Mouse (Mus musculus): Measurements from ENCODE around the gene Lrmda.

DNA sequence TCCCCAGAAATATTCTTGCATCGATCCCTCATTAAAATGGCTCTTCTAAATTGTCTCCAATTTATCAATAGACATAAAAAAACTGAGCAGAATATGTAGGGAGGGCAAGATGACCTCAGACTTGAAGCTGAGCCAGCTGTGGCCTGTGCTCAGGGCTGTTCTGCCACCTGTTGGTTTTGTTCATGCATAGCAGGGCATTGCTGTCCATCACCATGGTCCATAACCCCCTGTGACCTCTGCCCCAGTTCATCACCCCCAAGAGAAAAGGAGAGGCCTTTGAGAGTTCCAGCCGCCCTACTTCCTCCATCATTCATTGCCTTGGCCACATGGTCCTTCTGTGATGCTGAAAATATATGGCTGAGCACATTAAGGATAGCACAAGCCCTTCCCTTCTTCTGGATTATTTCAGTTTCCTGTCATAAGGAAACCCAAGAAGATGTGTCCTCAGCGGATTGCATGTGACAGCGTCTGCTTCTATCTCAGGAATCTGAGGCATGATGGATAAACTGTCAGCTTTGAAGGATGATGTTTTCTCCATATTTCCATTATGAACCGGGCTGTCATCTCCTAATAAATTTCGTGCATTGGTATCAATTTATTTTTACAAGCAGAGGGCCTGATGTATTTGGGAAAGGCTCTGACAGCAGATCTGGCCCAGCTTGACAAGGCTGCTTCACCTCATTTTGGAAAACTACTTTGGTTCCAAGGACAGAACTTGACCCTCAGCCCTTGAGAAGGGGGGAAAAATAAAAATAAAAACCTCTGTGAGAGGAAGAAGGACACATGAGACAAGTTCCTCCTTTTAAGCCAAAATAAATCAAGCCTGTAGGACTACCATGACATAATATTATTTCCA is 798.1 kb downstream of the Lrmda start:
- TF ChIP-seq CTCF (conservative IDR thresholded peaks at IDR 0.05; ENCODE audit: low read length) (peak; percentile 24; the same call in 1 of the 2 replicates), NANOG (IDR thresholded peaks at IDR 0.05; ENCODE audit: borderline replicate concordance, low read length) (no peak), POU5F1 (IDR thresholded peaks at IDR 0.05; ENCODE audit: borderline replicate concordance, low read length) (no peak)
